In the genomic region with DNA sequence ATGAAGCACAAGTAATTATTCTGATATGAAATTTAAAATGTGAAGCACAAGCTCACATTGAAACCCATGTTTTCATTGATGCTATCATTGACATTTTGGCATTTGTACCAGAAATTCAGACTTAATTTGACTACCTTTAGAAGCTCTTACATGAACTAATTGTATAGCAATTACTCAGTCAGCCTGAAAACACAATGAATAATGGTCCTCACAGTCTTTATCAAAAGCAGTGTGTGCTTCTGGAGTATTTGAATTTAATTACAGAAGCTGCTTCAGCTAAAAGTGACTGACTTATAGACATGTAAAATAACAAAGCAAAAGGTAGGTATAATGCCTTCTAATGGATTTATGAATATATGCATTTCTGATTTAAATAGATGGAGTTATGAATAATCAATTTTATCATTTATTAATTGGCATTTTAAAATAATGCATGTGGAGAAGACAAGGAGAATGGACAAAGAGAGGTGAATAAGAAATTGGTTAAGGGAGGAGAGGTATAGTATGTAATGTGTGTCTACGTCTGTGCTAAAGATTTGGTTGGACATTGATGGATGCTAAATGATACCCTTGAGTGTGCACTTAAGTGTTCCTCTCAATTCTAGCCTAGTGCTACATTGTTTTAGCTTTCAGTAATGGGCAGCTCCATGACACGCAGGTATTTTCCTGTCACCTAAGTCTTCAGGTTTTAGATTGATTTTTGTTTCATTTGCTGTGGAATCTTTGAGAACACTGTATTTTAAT, we compare ENCODE assay signal across 16 mouse cellular contexts.
"Had no signal": no experiment of that assay in that cellular context is flagged by ENCODE, and none has a peak within 500 bp of the region (broad histone marks: within the 10 kb centered on the region; RNA-seq: fewer than 3 reads in every experiment).

No protein-coding gene starts in this region.

- H3K9me3 ChIP-seq: midbrain, embryonic 10.5 days; midbrain, embryonic 12.5 days; neural tube, embryonic 13.5 days; stomach, embryonic 15.5 days had no signal

- H3K4me3 ChIP-seq: midbrain, embryonic 10.5 days; midbrain, embryonic 12.5 days; myocyte; neural tube, embryonic 13.5 days; stomach, embryonic 15.5 days had no signal

- ATAC-seq: midbrain, embryonic 16.5 days had no signal

- H3K9ac ChIP-seq: lung, embryonic 14.5 days; midbrain, embryonic 12.5 days; neural tube, embryonic 13.5 days; stomach, embryonic 15.5 days had no signal

- H3K27me3 ChIP-seq: midbrain, embryonic 12.5 days; neural tube, embryonic 13.5 days; stomach, embryonic 15.5 days had no signal

- H3K4me1 ChIP-seq: midbrain, embryonic 10.5 days; midbrain, embryonic 12.5 days; neural tube, embryonic 13.5 days; stomach, embryonic 15.5 days had no signal

- H3K27ac ChIP-seq: midbrain, embryonic 10.5 days; midbrain, embryonic 12.5 days; neural tube, embryonic 13.5 days; stomach, embryonic 15.5 days; stomach, postnatal 0 days had no signal

- H3K36me3 ChIP-seq: midbrain, embryonic 10.5 days; midbrain, embryonic 12.5 days; neural tube, embryonic 13.5 days; stomach, embryonic 15.5 days had no signal

- DNase-seq: lung, adult 18-20 months; lung, embryonic 14.5 days; lung, postnatal 10 days; lung, postnatal 4 days; midbrain, embryonic 14.5 days; right cerebral cortex, postnatal 14 days; thymus, adult 2 months; thymus, postnatal 25 days; thymus, postnatal 4 days had no signal

- H3K4me2 ChIP-seq: lung, embryonic 14.5 days; midbrain, embryonic 12.5 days; neural tube, embryonic 13.5 days; stomach, embryonic 15.5 days had no signal
